Mouse (Mus musculus) forebrain, embryonic 15.5 days (tissue): Measurements from ENCODE around the gene Rrp12. TPM values are rescaled to one million over a fixed set of nuclear protein-coding genes. Genes with fewer than 3 reads are reported as not detected.

Experiments
- polyA plus RNA-seq: library from polyadenylated mRNA; unstranded; fragments of >200 nt; fragmentation: Nextera tagmentation; extraction: Ambion mirVana; gene quantifications from 2 replicates; pipeline ENCODE4 v1.2.1, GENCODE M21; 2015

Gene Rrp12
- polyA plus RNA-seq, 1 experiment from 2014 or later: 17.3 TPM

Other genes starting within 250 kb of the Rrp12 start
- gene Slit1, start 152.5 kb downstream of the Rrp12 start, polyA plus RNA-seq: 17.5 and 21.0 TPM in 2 replicates
- 10.6 and 11.2 TPM in 2 replicates for gene Arhgap19, start 94.1 kb downstream of the Rrp12 start, polyA plus RNA-seq
- gene Frat1, start 66.2 kb downstream of the Rrp12 start, polyA plus RNA-seq: 34.7 and 35.1 TPM in 2 replicates
- gene Frat2, start 48.0 kb downstream of the Rrp12 start, polyA plus RNA-seq: 16.9 and 17.9 TPM in 2 replicates
- gene Pgam1, start 15.8 kb upstream of the Rrp12 start, polyA plus RNA-seq: 463 and 466 TPM in 2 replicates
- 76.8 and 78.4 TPM in 2 replicates for gene Exosc1, start 37.2 kb upstream of the Rrp12 start, polyA plus RNA-seq
- 88.5 and 96.9 TPM in 2 replicates for gene Zdhhc16, start 37.3 kb upstream of the Rrp12 start, polyA plus RNA-seq
- 34.8 and 36.4 TPM in 2 replicates for gene Mms19, start 85.0 kb upstream of the Rrp12 start, polyA plus RNA-seq
- 8.7 and 9.9 TPM in 2 replicates for gene Ubtd1, start 85.6 kb upstream of the Rrp12 start, polyA plus RNA-seq
- gene Ankrd2, start 139.8 kb upstream of the Rrp12 start, polyA plus RNA-seq: 0.36 and 0.51 TPM in 2 replicates
- gene Hoga1, start 149.4 kb upstream of the Rrp12 start, polyA plus RNA-seq: 0.96 and 1.2 TPM in 2 replicates
- not detected in 2 replicates for gene 4933411K16Rik, start 156.1 kb upstream of the Rrp12 start, polyA plus RNA-seq
- gene Morn4, start 190.2 kb upstream of the Rrp12 start, polyA plus RNA-seq: 163 and 169 TPM in 2 replicates
- 29.4 and 33.6 TPM in 2 replicates for gene Pi4k2a, start 194.3 kb upstream of the Rrp12 start, polyA plus RNA-seq
- 7.2 and 8.1 TPM in 2 replicates for gene Avpi1, start 232.9 kb upstream of the Rrp12 start, polyA plus RNA-seq